Comparison of ENCODE assay signal across 8 mouse cellular contexts in genomic region chr9:108691371-108691770, GRCm38 (mm10). TPM values are rescaled to one million over a fixed set of nuclear protein-coding genes. Genes with fewer than 3 reads are reported as not detected.
DNase-seq lines count a peak whose midpoint lies in the region; ATAC-seq lines count a peak whose summit lies in the region.

No protein-coding gene starts in this region.

- no peak; the same call in 1 of the 2 replicates for ATAC-seq in kidney, embryonic 15.5 days (replicated peaks; ENCODE audit: low FRiP score)
- no peak for ATAC-seq in activated CD4-positive, CD25-positive, alpha-beta regulatory T cell, adult 4 months

- DNase-seq in kidney, postnatal 10 days, result no peak
- DNase-seq in hindbrain, embryonic 10.5 days (ENCODE audit: low spot score), result peak; percentile 7
- peak; percentile 26 for DNase-seq in lung, postnatal 36 days
- no peak for DNase-seq in embryo, embryonic 11 days
- DNase-seq in adrenal gland, adult 2 months, result no peak

- WGBS in kidney, embryonic 15.5 days, result 64% methylated on average over 8 of the region's 8 CpGs
- 72% methylated on average over 8 of the region's 8 CpGs for WGBS in hindbrain, embryonic 10.5 days

- peak overlapping the region; percentile 97 for H3K4me2 ChIP-seq in kidney, embryonic 15.5 days

- H3K9ac ChIP-seq in kidney, embryonic 15.5 days, result peak overlapping the region; percentile 79

- peaks cover 26% of the 10 kb centered on the region for H3K4me1 ChIP-seq in kidney, embryonic 15.5 days
- H3K4me1 ChIP-seq in brown adipose tissue, adult 24 weeks (ENCODE audit: control insufficient read depth, insufficient read depth, insufficient read length, low read length), result no peaks in the 10 kb centered on the region
- H3K4me1 ChIP-seq in hindbrain, embryonic 10.5 days (replicated peaks), result peaks cover 70% of the 10 kb centered on the region

- peak overlapping the region; percentile 73 for H3K4me3 ChIP-seq in kidney, embryonic 15.5 days (replicated peaks)
- H3K4me3 ChIP-seq in brown adipose tissue, adult 24 weeks (ENCODE audit: insufficient read depth, low read depth, low read length), result peak overlapping the region; percentile 88
- H3K4me3 ChIP-seq in hindbrain, embryonic 10.5 days, result peak overlapping the region; percentile 79

- no peaks in the 10 kb centered on the region for H3K9me3 ChIP-seq in kidney, embryonic 15.5 days (replicated peaks)
- no peaks in the 10 kb centered on the region for H3K9me3 ChIP-seq in hindbrain, embryonic 10.5 days

- H3K27ac ChIP-seq in kidney, embryonic 15.5 days, result peak overlapping the region; percentile 37
- H3K27ac ChIP-seq in brown adipose tissue, adult 24 weeks (replicated peaks; ENCODE audit: low read depth, low read length), result peak overlapping the region; percentile 20; the same call in 1 of the 2 replicates
- H3K27ac ChIP-seq in hindbrain, embryonic 10.5 days, result peak overlapping the region; percentile 90

- H3K36me3 ChIP-seq in kidney, embryonic 15.5 days, result no peaks in the 10 kb centered on the region
- H3K36me3 ChIP-seq in hindbrain, embryonic 10.5 days, result no peaks in the 10 kb centered on the region

- H3K27me3 ChIP-seq in kidney, embryonic 15.5 days, result no peaks in the 10 kb centered on the region
- peaks cover 36% of the 10 kb centered on the region for H3K27me3 ChIP-seq in hindbrain, embryonic 10.5 days (ENCODE audit: insufficient read depth, poor library complexity, severe bottlenecking)

RNA-seq across cellular contexts. Expression of gene Prkar2a, which starts 2.3 kb away (rescaled TPM):
- 25.5 and 27.6 TPM in 2 replicates for polyA plus RNA-seq in kidney, embryonic 15.5 days (2015; fragmentation: Nextera tagmentation; extraction: Ambion mirVana)
- polyA plus RNA-seq in brown adipose tissue, adult 24 weeks (2012; ENCODE audit: insufficient read depth, insufficient read length, missing spikeins), result 12.4 and 20.8 TPM in 2 replicates
- 34.2 and 35.0 TPM in 2 replicates for polyA plus RNA-seq in hindbrain, embryonic 10.5 days (2016; fragmentation: Nextera tagmentation; extraction: Ambion mirVana)
- 10 to 100 TPM; 28.1 to 43.7 TPM for total RNA-seq in adrenal gland, adult 2 months (2021)
- 12.1 and 14.6 TPM in 2 replicates for polyA plus RNA-seq in adrenal gland, adult 2 months (2012; rRNA removed)
- 1 to 10 TPM; 4.0 to 5.4 TPM for polyA plus RNA-seq in activated CD4-positive, CD25-positive, alpha-beta regulatory T cell, adult 4 months (2017; shearing (Covaris generic))

RNA-seq across cellular contexts. Expression of gene Slc25a20, which starts 29.5 kb away (rescaled TPM):
- 50.0 and 51.8 TPM in 2 replicates for polyA plus RNA-seq in kidney, embryonic 15.5 days (2015; fragmentation: Nextera tagmentation; extraction: Ambion mirVana)
- 545 and 591 TPM in 2 replicates for polyA plus RNA-seq in brown adipose tissue, adult 24 weeks (2012; ENCODE audit: insufficient read depth, insufficient read length, missing spikeins)
- 30.0 and 33.8 TPM in 2 replicates for polyA plus RNA-seq in hindbrain, embryonic 10.5 days (2016; fragmentation: Nextera tagmentation; extraction: Ambion mirVana)
- 100 to 1,000 TPM; 123 to 170 TPM for total RNA-seq in adrenal gland, adult 2 months (2021)
- polyA plus RNA-seq in adrenal gland, adult 2 months (2012; rRNA removed), result 38.0 and 46.7 TPM in 2 replicates
- 10 to 100 TPM; 36.2 to 41.8 TPM for polyA plus RNA-seq in activated CD4-positive, CD25-positive, alpha-beta regulatory T cell, adult 4 months (2017; shearing (Covaris generic))

RNA-seq across cellular contexts. Expression of gene Arih2, which starts 42.2 kb away (rescaled TPM):
- polyA plus RNA-seq in kidney, embryonic 15.5 days (2015; fragmentation: Nextera tagmentation; extraction: Ambion mirVana), result 50.1 and 51.0 TPM in 2 replicates
- 22.4 and 29.8 TPM in 2 replicates for polyA plus RNA-seq in brown adipose tissue, adult 24 weeks (2012; ENCODE audit: insufficient read depth, insufficient read length, missing spikeins)
- polyA plus RNA-seq in hindbrain, embryonic 10.5 days (2016; fragmentation: Nextera tagmentation; extraction: Ambion mirVana), result 56.4 and 58.8 TPM in 2 replicates
- 10 to 100 TPM; 52.0 to 74.6 TPM for total RNA-seq in adrenal gland, adult 2 months (2021)
- 19.7 and 23.9 TPM in 2 replicates for polyA plus RNA-seq in adrenal gland, adult 2 months (2012; rRNA removed)
- 10 to 100 TPM; 44.6 to 46.2 TPM for polyA plus RNA-seq in activated CD4-positive, CD25-positive, alpha-beta regulatory T cell, adult 4 months (2017; shearing (Covaris generic))

Comparison
In these comparisons a context has a peak if more than half of its experiments do, and no peak if none do; other contexts are left out.
1. H3K27ac ChIP-seq: peak in every context shown above with its lines; median percentile 90 in hindbrain, embryonic 10.5 days; 37 in kidney, embryonic 15.5 days; 20 in brown adipose tissue, adult 24 weeks.
2. DNase-seq: peak in hindbrain, embryonic 10.5 days (single experiment) and lung, postnatal 36 days (single experiment); none in kidney, postnatal 10 days (single experiment), embryo, embryonic 11 days (single experiment) and adrenal gland, adult 2 months (single experiment).
3. RNA of gene Slc25a20, which starts 29.5 kb away (polyA plus RNA-seq): 545 to 591 TPM in brown adipose tissue, adult 24 weeks; 50.0 to 51.8 TPM in kidney, embryonic 15.5 days, 36.2 to 41.8 TPM in activated CD4-positive, CD25-positive, alpha-beta regulatory T cell, adult 4 months, 38.0 to 46.7 TPM in adrenal gland, adult 2 months and 30.0 to 33.8 TPM in hindbrain, embryonic 10.5 days; every median in the first group is over 10 times any median in the second.
4. Peak in every context shown above with its lines, with median percentiles within 50 percentile points of each other: H3K4me3 ChIP-seq.